Mouse (Mus musculus) heart, embryonic 11.5 days (tissue): ENCODE measurements around the gene Cbln1. TPM values are rescaled to one million over a fixed set of nuclear protein-coding genes. Genes with fewer than 3 reads are reported as not detected.

Experiments
- ATAC-seq: fragments of 200-750 bp; cut with Nextera tagmentation; replicated peaks from 2 replicates; pipeline ENCODE4 v1.8.0; 2017; ENCODE audit warnings: moderate library complexity; ENCODE audit not compliant: insufficient number of reproducible peaks, low FRiP score, low TSS enrichment
- H3K27ac ChIP-seq: fragments of 300-500 bp; sonication (generic); 2 replicates; pipeline ENCODE4 v1.5.1; 2014; ENCODE audit warnings: mild to moderate bottlenecking, low read depth, low read length
- H3K27me3 ChIP-seq: fragments of 300-500 bp; sonication (generic); 2 replicates; pipeline ENCODE4 v1.6.1; 2014; ENCODE audit warnings: mild to moderate bottlenecking, low read length, mixed read lengths; ENCODE audit not compliant: control insufficient read depth, insufficient read depth
- H3K36me3 ChIP-seq: fragments of 300-500 bp; sonication (generic); 2 replicates; pipeline ENCODE4 v1.6.1; 2014; ENCODE audit warnings: mild to moderate bottlenecking, low read length, moderate library complexity, mixed read lengths; ENCODE audit not compliant: control insufficient read depth, insufficient read depth
- H3K4me1 ChIP-seq: fragments of 300-500 bp; sonication (generic); 2 replicates; pipeline ENCODE4 v1.6.1; 2014; ENCODE audit warnings: low read length; ENCODE audit not compliant: control insufficient read depth, insufficient read depth
- H3K4me2 ChIP-seq: fragments of 300-500 bp; sonication (generic); 2 replicates; pipeline ENCODE4 v1.6.1; 2014; ENCODE audit warnings: mild to moderate bottlenecking, moderate library complexity
- H3K4me3 ChIP-seq: fragments of 300-500 bp; sonication (generic); 2 replicates; pipeline ENCODE4 v1.5.1; 2014; ENCODE audit warnings: low read depth, low read length
- H3K9ac ChIP-seq: fragments of 300-500 bp; sonication (generic); 2 replicates; pipeline ENCODE4 v1.6.1; 2014; ENCODE audit warnings: mild to moderate bottlenecking, low read depth, low read length, moderate library complexity
- H3K9me3 ChIP-seq: fragments of 300-500 bp; sonication (generic); replicated peaks from 2 replicates; pipeline ENCODE4 v1.6.1; 2016; ENCODE audit warnings: low read length; ENCODE audit not compliant: control insufficient read depth
- WGBS: fragments of 180-500 bp; shearing (Covaris S2); extraction: QIAGEN DNeasy Blood & Tissue Kit; methylation state at CpG from one replicate; pipeline ENCODE4 v1.1.7; 2014; ENCODE audit not compliant: insufficient replicate concordance; 5-methylcytosine and 5-hydroxymethylcytosine counted together
- polyA plus RNA-seq: library from polyadenylated mRNA; unstranded; fragments of >200 nt; fragmentation: Nextera tagmentation; extraction: Ambion mirVana; gene quantifications from 2 replicates; pipeline ENCODE4 v1.2.1, GENCODE M21; 2014

Gene Cbln1
- polyA plus RNA-seq, 1 experiment from 2014 or later = 0.24 TPM

DNA sequence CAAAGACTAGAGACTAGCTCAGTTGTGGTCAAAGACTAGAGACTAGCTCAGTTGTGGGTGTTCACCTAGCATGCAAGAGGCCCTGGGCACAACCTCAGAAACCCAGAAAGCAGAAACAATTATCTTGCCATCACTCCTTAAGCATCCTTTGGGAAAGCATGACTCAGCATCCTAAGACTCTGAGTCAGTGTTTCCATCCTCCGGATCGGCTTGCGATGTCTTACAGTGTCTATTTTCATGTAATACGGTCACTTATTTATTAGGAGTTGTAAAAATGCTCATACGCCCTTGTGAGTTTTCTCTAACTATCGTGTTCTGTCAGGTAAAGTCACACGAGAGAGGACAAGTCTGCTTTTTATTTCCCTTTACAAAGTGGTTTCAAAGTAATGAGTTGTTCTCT is 24.1 kb upstream of the Cbln1 start:
- H3K4me1 ChIP-seq = no peaks in the 10 kb centered on the region
- no peak for ATAC-seq
- no peak overlapping the region for H3K4me3 ChIP-seq
- H3K27me3 ChIP-seq = no peaks in the 10 kb centered on the region
- no peak overlapping the region for H3K27ac ChIP-seq
- H3K4me2 ChIP-seq = no peak overlapping the region
- H3K9me3 ChIP-seq = no peaks in the 10 kb centered on the region
- WGBS = 90% methylated on average over 7 of the region's 7 CpGs
- no peaks in the 10 kb centered on the region for H3K36me3 ChIP-seq
- H3K9ac ChIP-seq = no peak overlapping the region

DNA sequence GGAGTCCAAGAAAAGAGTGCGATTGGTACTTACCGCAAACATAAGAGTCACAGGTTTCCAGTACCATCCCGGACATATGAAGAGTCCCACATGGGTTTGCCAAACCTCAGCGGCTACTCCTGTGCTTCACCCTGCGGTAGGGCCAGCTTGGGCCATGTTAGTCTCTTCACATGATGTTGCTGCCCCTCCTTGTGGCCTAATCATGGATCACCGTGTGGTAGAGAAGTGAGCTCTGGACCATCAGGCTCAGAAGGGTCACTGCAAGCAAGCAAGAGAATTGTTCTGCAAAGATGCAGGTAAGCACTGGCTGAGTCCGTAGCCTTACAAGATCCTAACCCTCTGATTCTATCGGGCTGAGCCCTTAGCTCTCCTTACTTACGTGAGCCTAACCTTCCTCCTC is 22.5 kb upstream of the Cbln1 start:
- H3K4me1 ChIP-seq = no peaks in the 10 kb centered on the region
- no peaks in the 10 kb centered on the region for H3K36me3 ChIP-seq
- H3K4me3 ChIP-seq = no peak overlapping the region
- H3K9me3 ChIP-seq = no peaks in the 10 kb centered on the region
- WGBS = 64% methylated on average over 9 of the region's 9 CpGs
- no peak overlapping the region for H3K9ac ChIP-seq
- H3K27me3 ChIP-seq = no peaks in the 10 kb centered on the region
- H3K27ac ChIP-seq = no peak overlapping the region
- H3K4me2 ChIP-seq = no peak overlapping the region
- no peak for ATAC-seq

DNA sequence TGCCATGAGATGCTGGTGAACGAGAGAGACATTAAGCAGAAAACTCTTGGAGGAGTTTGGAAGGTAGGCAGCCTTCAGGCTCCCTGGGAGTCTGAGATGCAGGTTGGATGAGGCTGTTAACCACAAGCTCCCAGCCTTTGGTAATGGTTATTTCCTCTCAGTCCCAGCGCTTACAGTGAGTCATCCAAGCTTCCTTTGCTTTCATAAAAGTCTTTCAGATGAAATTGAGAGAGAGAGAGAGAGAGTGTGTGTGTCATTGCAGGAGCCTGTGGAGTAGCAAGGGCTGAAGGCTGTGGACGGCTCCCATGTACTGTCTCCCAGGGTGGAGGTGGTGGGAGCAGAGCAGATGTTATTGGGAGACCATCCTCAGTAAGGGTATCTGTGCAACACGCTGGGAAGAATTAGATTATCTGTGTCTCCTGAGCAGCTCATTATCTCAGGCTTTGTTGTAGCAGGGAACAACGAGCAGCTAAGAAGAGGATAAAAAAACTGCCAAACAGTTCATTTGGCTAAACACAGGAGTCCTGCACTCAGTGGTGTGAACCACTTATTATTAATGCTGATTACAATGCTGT is 17.5 kb upstream of the Cbln1 start:
- 49% methylated on average over 5 of the region's 5 CpGs for WGBS
- H3K9me3 ChIP-seq = no peaks in the 10 kb centered on the region
- no peak overlapping the region for H3K4me3 ChIP-seq
- no peak overlapping the region for H3K9ac ChIP-seq
- no peaks in the 10 kb centered on the region for H3K36me3 ChIP-seq
- no peak overlapping the region for H3K4me2 ChIP-seq
- H3K4me1 ChIP-seq = no peaks in the 10 kb centered on the region
- no peaks in the 10 kb centered on the region for H3K27me3 ChIP-seq
- H3K27ac ChIP-seq = no peak overlapping the region
- no peak for ATAC-seq

DNA sequence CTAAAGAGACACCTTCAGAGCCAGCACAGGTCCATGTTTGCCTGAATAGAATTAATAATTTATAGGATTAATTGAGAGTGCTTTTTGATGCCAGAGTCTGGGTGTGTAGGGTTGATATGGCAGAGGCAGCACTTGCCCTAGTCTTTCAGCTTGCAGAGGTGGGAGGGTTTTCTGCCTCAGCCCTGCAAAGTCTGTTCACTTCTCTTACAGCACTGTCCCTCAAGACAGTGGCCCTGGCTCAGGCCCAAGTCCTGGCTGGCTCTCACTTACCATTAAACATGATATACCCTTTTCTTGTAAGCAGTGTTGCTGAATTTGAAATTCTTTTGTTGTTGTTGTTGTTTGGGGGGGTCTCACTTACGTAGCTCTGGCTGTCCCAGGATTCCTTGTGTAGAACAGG is 9.0 kb upstream of the Cbln1 start:
- Histone ChIP-seq H3K4me3 (no peak overlapping the region), H3K9ac (no peak overlapping the region), H3K4me2 (no peak overlapping the region), H3K36me3 (no peaks in the 10 kb centered on the region), H3K27me3 (peaks cover 12% of the 10 kb centered on the region), H3K9me3 (no peaks in the 10 kb centered on the region), H3K27ac (no peak overlapping the region), H3K4me1 (no peaks in the 10 kb centered on the region)
- ATAC-seq = no peak
- WGBS = 72% methylated on average over 1 of the region's 1 CpGs

DNA sequence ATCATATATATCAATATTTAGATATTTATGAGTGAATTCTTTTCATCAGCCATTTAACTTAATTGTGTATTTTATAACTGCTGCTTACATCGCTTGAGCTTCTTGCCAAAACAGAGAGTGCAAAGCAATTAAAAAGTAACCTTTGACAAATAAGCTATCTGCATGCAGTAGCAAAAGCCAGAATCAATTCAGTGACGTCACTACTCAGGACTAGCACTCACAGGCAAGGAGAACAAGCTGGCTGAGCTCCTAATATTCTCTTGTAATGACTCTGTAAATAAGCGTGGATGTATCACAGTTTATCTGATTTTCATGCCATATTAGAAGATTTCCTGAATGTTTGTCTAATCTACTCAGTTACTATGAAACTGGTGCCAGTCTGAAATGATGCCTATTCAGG is 5.8 kb upstream of the Cbln1 start:
- H3K36me3 ChIP-seq = no peaks in the 10 kb centered on the region
- H3K4me2 ChIP-seq = no peak overlapping the region
- ATAC-seq = no peak
- H3K4me1 ChIP-seq = no peaks in the 10 kb centered on the region
- no peaks in the 10 kb centered on the region for H3K9me3 ChIP-seq
- H3K27me3 ChIP-seq = peaks cover 30% of the 10 kb centered on the region
- no peak overlapping the region for H3K4me3 ChIP-seq
- H3K9ac ChIP-seq = no peak overlapping the region
- H3K27ac ChIP-seq = no peak overlapping the region
- WGBS = 61% methylated on average over 3 of the region's 3 CpGs

DNA sequence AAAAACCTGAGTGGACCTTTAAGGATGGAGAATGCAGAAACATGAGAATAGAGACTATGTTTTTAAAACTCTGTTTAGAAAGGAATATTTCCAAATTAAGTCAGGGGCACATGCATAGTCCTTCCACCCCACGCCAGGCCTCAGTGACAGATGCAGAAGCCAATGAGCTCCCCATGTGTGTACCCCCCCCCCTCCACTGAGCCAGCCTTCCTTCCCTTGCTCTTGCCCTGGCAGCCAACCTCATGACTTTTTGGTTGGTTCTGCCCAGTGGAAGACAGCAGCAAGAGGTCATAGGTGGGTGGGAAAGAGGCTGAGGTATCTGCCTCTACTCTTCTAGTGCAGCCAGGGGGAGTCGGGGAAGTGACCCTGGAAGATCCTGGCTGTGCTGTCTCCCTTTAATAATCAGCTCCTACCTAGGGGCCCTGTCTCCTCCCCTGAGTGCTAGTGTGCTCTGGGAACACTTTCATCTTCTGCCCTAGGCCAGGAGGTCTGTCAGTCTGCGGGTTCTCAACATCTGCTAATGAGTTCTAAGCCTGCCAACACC is 4.8 kb upstream of the Cbln1 start:
- no peak overlapping the region for H3K9ac ChIP-seq

DNA sequence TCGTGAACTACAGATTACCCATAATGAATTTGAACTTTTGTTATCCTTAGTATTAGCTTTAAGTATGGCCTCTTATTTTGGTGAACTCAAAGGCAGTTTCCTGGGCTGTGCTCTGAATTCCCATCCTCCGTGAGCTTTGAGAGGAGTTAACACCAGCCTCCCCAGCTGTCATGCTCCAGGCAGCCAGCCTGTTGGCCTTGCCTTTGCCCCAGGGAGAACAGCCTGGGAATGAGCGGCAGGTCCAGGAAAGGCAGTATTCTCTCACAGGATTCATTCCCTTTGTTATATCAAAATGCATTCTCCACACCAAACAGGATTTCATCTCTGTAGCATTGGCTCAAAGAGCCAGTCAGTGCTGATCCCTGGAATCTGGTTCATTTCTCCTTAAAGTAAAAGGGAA is 3.1 kb upstream of the Cbln1 start:
- peaks cover 15% of the 10 kb centered on the region for H3K4me1 ChIP-seq
- ATAC-seq = no peak
- no peak overlapping the region for H3K27ac ChIP-seq
- WGBS = 59% methylated on average over 3 of the region's 3 CpGs
- peaks cover 55% of the 10 kb centered on the region for H3K27me3 ChIP-seq
- H3K9ac ChIP-seq = no peak overlapping the region
- H3K9me3 ChIP-seq = no peaks in the 10 kb centered on the region
- no peak overlapping the region for H3K4me2 ChIP-seq
- H3K36me3 ChIP-seq = no peaks in the 10 kb centered on the region
- no peak overlapping the region for H3K4me3 ChIP-seq

More for the DNA sequence above, 4.8 kb upstream of the Cbln1 start:
- 57% methylated on average over 3 of the region's 3 CpGs for WGBS
- peaks cover 39% of the 10 kb centered on the region for H3K27me3 ChIP-seq
- H3K4me2 ChIP-seq = no peak overlapping the region
- H3K27ac ChIP-seq = no peak overlapping the region
- no peaks in the 10 kb centered on the region for H3K9me3 ChIP-seq
- H3K4me3 ChIP-seq = no peak overlapping the region
- no peaks in the 10 kb centered on the region for H3K36me3 ChIP-seq
- peaks cover 5% of the 10 kb centered on the region for H3K4me1 ChIP-seq
- no peak for ATAC-seq

DNA sequence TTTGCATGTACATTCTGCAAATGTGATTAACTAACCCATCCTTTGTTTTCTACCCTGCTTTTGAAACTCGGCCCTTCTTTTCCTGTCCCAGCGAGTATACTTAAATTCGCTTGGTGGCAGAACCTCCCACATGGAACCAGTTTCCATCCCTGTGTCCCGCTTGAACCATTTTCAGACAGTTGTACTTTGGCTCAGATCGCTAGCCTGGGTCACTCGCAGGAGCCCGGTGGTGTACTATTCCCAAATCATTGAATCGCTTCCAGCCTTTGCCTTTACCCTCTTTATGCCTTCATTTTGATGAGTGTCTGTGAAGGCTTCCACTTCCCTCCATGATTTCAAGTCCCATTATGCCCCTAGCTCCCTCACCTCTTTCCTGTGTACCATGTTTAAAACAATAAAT is 2.0 kb upstream of the Cbln1 start:
- 79% methylated on average over 8 of the region's 8 CpGs for WGBS
- Histone ChIP-seq H3K27ac (no peak overlapping the region), H3K4me3 (no peak overlapping the region), H3K9me3 (no peaks in the 10 kb centered on the region), H3K4me1 (peaks cover 18% of the 10 kb centered on the region), H3K27me3 (peaks cover 63% of the 10 kb centered on the region), H3K4me2 (no peak overlapping the region), H3K36me3 (no peaks in the 10 kb centered on the region), H3K9ac (no peak overlapping the region)
- no peak for ATAC-seq

DNA sequence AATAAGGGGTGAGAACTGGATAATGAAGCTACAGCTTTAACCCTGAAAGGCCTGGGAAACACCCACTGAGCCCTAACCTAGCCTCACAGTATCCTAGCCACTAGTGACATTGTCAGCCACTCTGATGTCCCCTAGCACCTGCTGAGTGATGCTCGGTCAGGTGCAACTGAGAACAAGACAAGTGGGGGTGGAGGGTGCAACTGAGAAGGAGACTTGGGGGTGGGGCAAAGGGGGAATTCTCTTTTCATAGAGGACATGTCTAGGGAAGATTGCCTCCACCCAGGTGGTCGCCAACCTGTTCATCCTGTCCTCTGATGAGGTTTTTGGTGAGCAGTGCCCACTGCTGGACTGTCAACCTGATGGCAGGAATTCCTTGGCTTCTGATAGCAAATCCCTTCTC is 1.5 kb upstream of the Cbln1 start:
- no peaks in the 10 kb centered on the region for H3K9me3 ChIP-seq
- no peak overlapping the region for H3K9ac ChIP-seq
- no peak overlapping the region for H3K4me2 ChIP-seq
- no peak overlapping the region for H3K27ac ChIP-seq
- 38% methylated on average over 2 of the region's 2 CpGs for WGBS
- ATAC-seq = no peak
- peaks cover 67% of the 10 kb centered on the region for H3K27me3 ChIP-seq
- no peak overlapping the region for H3K4me3 ChIP-seq
- H3K4me1 ChIP-seq = peaks cover 18% of the 10 kb centered on the region
- no peaks in the 10 kb centered on the region for H3K36me3 ChIP-seq
